Mouse (Mus musculus) frontal cortex, postnatal 36 days (tissue): ENCODE data around the gene Foxn4.
A peak's percentile ranks its signal among the peaks of the same experiment; 100 is the strongest.

Source experiments
- DNase-seq, 2 experiments: peaks; one replicate each; pipeline ENCODE4 v3.0.0; 2022; ENCODE audit warnings: low spot score in 2 of 2

The Foxn4 gene

DNA sequence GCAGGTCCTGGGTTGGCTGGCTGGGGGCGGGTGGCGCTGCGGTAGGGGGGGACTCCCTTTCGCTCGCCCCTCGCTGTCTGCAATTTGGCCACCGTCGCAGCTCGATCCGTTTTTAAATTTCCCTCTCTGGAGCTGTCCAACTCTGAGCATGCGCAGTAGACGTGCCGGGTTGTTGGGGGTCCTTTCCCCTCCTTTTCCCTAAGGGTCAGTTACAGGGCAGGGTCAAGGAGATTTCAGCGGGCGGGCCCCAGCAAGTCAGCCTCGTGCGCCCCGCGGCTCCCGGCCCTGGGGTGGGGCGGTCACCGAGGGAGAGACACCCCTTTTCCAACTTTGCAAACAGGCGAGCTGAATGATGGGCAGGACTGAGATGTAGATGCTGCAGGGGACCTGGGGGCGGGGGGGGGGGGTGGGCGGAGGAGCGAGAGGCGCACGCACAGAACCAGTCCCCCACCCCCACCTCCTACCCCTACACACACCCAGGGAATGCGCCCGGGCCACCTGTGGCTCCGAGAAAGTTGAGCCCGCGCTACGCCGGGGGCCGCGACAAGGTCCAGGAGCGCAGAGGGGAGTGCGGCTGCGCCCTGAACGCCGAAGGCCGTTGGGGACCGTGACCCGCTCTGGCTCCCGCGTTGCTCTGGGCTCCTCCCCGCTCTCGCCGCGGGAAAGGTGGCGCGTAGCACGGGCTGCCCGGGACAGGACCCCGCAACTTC is at the start of gene Foxn4:
Gene Foxn4 (minus strand): TSS at position 115 of the 710 bp plus-strand sequence.
- DNase-seq: no peak

DNA sequence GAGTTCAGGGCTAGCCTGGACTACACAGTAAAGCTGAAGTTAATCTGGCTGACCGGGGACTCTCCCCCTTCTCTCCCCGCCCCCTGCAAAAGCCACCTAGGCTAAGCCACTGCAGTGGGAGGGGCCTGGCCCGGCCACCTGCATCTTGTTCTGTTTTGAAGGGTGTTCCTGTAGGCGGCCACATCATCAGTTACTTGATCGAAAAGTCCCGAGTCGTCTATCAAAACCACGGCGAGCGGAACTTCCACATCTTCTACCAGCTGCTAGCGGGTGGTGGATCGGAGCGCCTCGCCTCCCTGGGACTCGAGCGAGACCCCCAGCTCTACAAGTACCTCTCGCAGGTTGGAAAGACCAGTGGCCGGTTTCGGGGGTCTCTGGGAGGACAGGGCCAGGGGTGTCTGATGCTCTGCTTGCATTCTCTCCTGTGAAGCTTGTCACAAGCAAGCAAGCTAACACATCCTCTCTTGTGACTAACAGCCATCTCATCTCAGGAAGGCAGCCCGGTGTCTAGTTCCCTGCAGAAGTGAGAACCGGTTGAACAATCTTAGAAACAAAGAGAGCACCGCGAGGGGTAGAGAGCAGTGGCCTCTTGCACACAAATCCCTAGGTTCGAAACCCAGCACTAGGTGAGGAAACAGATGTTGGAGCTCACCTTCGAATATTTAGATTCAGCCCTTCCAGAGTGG is 49.6 kb upstream of the Foxn4 start:
- no peak for DNase-seq

DNA sequence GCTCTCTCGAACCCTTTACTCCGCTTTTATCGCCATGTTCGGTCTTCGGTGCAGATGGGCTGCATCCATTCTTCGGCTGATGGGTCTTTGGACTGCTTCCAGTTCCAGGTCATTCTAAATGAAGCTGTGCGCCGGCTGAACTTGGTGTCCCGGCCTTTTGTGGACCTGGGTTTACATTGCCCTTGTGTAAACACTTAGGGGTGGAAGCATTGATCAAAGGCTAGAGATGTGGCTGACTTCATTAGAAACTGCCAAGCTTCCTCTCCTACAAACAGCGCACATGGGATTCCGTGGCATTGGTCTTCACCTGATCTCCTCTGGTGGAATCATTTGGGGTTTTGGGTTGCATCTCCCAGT is 36.1 kb upstream of the Foxn4 start:
- DNase-seq: no peak

DNA sequence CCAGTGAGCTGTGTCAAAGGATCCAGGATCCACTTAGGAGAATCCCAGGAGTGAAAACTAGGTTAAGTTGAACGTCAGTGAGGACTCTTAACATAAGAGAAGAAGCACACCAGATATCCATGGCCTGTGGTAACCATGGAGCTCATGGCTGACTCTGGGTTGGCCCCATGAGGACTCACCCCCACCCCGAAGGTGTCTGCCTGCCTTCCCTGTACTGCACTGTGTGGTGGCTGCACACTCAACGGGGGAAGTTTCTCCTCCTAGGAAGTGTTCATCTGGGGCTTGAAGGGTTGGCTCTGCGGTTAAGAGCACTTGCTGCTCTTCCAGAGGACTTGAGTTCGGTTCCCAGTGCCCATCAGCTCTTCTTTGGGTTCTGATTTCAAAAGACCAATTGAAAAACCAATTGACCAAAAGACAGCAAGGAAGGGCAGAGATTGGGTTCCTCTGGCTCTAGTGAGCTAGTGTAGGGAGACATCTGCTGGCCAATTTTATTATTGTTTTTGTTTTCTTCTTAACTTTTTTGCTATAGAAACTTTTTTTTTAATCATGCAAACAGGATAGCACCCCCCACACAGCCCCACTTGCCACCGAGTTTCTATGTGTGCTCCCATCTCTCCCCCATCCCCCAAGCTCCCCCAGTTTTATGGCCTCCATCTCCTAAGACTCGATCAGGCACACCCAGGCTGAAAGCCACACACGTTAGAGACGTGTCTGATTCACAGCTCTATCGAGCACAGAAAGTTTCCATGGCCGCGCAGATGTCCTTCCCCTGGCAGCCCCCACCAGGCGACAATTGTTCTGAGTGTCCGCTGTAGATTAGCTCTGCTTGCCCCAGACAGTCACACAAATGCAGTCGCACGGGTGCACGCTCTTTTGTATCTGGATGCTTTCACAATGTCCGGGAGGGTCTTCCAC is 35.4 kb upstream of the Foxn4 start:
- DNase-seq: no peak

DNA sequence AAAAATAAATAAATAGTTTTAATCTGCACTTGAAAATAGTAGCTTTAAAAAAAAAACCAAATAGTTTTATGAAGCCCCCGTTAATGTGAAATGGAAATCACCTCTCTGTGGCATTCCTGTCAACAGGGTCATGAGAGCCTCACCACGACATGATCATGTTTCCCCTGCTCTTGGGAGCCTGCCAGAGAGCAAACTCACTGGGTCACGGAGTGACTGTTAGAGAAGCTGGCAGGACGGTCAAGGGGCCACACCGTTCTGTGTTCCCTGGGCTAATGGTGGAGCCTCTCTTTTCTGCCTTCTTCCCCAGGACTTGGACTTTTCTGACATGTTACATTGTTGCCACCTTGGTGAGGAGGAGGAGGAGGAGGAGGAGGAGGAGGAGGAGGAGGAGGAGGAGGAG is 32.9 kb upstream of the Foxn4 start:
- DNase-seq: no peak

DNA sequence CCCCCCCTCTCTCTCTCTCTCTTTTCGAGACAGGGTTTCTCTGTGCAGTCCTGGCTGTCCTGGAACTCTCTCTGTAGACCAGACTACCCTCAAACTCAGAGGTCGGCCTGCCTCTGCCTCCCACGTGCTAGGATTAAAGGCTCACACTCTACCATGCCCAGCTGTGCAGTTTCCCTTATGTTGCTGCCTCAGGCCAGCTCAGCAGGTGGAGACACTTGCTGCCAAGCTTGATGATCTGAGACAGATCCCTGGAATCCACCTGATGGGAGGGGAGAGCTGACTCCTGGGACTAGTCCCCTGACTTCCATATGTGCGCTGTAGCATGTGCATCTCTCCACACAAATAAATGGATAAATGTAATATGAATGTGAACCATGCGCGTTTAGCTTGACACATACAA is 29.6 kb upstream of the Foxn4 start:
- DNase-seq: no peak

DNA sequence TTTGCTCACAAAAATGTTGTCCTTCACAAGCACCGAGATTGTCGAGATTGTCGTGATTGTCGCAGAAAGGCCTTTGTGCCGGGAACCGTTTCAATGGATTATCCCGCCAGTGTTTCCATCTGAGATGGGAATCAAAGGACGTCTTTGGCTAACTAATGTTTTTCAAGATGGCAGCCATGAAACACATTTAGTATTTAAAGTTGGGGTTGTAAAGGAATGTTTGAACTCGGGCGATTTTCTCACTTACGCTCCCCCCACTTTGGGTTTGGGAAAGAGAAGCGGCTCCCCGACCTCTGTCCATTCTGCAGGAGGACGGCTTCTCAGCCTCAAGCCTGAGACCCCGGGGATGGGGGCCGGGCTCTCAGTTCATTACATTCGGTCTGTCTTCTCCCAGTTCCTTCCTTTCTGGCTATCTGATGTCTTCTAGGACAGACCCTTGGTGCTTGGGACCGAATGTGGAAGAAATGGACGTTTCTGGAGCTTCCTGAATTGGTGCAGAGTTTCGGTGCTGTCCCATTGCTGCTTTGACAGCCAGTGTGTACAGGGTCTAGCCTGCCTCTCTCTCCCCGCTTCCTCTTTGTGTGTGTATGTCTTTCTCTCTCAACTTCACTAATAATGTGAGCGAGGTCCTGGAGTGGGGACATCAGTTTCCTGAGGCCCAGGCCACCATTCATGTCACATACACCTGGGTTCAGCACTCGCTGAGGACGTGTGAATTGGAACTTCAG is 26.4 kb upstream of the Foxn4 start:
- DNase-seq: no peak

DNA sequence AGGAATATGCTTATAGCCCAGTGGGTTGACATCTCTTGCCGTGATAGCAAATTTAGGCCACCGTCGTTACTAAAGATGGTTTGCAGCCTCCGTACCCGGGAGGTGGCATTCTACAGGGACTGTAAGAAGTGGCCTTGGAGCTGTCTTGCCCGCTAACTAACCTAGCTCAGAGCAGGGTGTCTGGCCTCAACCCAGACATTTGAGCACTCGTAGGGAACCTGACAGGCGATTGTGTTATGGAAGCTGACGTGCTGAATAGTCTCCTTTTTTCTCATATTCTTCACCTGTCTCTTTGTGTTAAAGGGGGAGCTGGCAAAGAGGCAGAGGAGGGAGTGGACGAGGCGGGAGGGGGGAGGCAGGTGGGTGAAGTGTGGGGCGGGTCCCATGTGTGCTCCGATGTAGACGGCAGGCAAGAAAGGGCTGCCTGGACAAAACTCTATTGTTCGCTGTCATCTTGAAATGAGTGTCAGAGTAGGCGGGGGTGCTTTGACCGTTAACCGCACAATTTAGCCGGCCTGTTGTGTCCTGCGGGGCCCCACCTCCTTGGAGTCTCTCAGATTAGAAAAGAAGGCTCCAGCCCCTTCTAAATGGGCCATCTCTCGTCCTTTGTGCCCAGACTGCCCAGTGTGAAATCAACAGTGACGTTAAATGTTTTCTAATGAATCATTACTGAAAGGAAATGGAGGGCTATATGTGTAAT is 25.7 kb upstream of the Foxn4 start:
- DNase-seq: no peak

DNA sequence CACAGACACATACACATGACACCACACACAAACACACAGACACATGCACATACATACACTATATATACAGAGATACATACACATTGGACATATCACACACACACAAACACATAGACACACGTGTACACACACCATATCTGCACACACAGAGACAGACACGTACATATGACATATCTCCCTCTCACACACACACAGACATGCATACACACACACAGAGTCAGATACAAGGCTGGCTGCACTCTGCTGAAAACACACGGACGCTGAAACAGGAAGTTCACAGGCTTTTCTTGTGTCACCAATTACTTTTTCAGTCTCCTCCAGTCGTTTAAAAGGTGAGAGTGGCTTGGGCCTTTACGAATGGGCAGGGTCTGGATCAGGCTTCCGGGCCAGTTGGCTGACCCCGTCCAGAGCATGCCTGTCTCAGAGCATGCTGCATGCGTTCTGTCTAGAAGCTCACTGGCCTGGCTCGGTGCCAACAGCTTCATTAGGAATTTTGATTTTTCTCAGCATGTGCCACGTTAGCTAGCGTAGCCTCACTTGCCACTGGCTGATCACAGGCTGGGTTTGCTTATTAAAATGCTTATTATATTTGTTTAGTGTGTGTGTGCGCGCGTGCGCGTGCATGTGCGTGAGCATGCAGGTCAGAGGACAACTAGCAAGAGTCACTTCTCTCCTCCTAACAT is 24.7 kb upstream of the Foxn4 start:
- no peak for DNase-seq

DNA sequence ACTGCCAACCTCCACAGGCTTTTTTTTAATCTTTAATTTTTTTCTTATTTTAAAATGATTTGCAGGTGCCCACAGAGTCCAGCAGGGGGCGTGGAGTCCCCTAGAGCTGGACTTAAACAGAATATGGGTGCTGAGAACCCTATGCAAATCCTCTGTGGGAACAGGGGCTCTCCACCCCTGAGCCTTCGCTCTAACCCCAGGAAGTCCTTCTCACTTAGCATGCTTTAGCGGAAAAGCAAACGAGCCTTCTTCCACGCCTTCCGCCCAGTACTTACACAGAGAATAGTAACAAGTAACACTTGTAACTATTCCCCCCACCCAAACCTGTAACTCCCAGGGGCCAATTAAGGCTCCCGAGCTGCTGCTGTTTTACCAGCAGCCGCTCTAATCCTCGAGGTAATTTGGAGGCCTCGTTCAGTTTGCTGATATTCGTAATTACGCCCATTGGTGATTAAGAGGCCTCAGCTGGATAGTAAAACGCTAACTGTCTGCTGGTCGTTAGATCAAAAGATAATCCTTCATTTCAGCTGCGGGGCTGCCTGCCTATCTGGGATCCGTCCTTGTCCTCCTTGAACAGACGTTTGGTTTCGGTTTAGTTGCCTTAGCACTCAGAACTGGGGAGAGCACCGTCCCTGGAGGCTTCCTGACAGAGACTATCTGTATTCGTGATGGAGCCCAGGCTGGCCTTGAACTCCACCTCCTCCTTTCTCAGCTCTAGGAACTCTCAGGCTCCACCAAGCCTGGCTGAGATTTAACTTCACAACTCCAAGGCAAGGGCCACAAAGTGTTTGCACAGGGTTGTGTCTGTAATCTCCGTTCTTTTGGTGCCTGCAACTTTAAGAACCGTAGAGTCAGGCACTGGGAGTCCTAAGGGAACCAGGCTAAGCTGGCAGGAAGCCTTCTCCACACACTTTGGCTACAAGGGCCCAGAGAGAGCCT is 23.4 kb upstream of the Foxn4 start:
- DNase-seq: no peak

DNA sequence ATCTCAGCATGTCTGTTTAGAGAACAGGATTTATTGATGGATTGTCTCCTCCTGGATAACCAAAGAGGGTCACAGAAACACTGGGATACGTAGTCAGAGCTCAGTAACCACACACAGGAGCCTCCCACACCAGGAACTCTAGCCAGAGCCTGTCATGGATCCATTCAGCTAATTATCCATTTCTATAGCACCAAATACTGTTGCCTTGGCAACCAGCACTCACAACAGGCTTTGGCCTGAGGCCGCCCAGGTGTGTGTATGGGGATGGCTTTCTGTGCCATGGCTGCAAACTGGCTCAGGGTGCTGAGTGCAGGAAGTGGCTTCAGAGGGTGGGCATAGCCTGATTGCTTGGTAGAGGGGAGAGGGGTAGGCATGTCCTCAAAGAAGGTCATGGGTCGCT is 16.4 kb upstream of the Foxn4 start:
- DNase-seq: no peak

DNA sequence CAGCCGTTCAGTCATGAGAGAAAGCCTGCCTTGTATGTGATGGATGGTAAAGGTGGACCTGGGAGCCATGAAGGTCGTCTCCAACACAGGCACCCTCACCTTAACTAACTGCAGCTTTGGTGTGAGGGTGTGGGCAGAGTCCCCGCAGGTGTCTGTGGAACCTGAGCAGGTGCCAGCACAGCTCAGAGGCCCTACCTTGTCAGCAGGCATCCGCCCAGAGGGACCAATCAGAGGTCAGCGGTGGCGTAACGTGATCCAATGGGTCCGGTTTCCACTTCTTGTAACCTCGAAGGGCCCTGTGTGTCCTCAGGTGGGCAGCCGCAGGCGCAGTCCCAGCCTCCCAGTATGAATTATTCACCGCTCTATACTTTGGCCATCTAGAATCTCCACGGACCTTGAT is 15.3 kb upstream of the Foxn4 start, which contains the start of gene Myo1h:
Gene Myo1h (plus strand): TSS at position 293 of the 400 bp plus-strand sequence.
- no peak for DNase-seq

DNA sequence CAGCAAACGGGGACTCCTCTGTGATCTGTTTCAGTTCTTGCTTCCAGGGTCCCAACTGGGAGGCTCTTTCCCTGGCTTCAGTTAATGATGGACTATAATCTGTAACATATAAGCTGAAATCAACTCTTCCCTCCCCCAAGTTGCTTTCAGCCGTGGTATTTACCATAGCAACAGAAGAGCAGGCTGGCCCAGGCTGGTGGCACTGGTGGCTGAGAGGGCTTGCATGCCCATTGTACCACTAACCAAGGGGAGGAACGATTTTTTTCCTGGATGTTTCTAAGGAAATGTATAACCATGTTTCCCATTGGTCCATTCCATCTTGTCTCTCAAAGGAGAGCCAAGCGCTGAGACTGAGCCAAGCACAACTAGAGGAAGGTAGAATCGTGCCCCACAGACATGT is 14.8 kb upstream of the Foxn4 start:
- no peak for DNase-seq

DNA sequence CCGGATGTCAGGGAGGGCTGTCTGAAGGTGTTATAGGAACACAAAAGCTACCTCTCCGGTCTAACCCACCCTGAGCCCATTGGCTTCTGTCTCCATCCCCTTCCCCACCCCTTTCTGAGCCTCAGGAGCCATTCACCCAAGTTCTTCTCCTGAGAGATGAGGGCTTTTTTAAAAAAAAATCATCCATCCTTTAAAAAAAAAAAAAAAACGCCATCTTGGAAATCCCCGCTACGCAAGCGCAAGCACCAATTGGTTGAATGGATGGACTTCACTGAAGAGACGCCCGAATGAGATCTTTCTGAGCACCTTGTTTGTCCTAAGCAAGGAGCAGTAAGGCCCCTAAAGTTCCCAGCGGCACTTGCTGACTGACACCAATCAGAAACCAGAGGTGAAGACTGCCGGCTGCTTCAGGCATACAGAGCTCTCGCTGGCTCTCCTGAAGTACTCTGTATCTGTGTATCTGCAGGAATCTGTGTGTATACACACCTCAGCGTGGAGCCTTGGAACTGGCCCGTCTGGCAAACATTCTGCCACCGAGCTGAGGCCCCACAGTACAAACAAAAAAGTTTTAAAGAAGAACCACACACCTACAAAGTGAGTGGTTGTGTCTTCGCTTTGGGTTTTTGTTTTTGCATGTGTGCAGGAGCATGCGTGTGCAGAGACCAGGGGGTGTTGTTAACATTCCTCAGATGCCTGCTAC is 13.4 kb upstream of the Foxn4 start:
- DNase-seq: no peak

DNA sequence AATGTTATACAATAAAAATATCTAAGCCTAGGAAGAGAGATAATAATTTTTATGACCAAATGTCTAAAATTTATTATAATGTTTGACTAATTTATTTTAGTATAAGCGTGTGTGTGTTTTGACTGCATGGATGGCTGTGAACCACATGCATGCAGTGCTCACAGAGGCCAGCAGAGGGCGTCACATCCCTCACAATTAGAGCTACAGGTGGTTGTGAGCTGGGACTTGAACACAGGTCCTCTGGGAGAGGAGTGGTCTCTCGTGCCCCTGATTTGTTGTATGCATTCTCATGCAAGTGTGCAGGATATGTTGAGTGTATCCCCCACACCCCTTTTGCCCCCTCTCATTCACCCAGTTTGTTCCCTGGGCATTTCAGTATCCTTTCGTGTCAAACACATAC is 12.5 kb upstream of the Foxn4 start:
- DNase-seq: no peak

DNA sequence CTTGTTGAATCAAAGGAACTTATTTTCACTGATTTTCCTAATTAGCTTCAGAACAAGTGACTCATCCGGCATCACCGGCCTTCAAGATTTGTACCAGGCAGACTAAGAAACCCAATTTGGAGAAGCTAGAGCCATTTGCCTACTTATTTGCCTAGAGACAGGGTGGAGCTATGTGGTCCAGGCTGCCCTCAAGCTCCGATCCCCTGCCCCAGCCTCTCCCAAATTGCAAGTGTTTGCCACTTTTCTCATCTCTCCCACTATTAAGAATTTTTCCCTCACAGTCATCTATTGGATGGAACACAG is 11.7 kb upstream of the Foxn4 start:
- peak in 1 of 2 experiments; percentile 18 for DNase-seq

DNA sequence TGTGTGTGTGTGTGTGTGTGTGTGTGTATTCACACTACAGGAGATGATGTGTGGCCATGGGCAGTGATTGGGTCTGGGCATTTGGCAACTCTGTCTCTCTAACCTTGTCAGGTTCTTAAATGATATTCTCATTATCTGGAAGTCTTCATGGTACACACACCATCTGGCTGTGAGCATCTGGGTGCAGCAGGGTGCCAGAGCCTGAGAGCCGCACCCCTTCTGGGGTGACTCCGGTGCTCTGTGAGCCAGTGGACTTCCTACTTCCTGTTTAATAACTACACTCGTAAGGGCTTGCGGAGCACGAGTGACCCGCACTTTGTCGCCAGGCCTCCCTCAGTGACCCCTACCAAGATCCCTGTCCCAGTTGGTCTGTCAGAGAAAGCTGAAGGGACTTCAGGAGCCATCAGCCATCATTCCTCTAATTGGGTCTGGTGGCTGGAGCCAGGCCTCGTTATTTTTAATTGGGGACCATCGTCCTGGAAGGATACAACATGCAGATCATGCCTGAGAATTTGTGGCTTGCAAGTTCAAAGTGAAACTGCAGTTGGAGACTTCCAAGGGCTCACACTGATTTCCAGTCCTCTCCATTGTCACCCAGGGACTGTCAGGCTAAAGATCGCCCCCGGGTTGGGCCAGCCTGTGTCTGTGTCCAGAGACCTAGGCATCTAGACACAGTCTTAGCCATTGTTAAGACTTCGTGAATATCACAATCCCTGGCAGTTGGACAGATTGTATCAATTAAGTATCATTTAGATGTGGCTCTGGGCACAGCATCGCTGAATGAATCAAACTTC is 11.2 kb upstream of the Foxn4 start:
- peak in 1 of 2 experiments; percentile 46 for DNase-seq

DNA sequence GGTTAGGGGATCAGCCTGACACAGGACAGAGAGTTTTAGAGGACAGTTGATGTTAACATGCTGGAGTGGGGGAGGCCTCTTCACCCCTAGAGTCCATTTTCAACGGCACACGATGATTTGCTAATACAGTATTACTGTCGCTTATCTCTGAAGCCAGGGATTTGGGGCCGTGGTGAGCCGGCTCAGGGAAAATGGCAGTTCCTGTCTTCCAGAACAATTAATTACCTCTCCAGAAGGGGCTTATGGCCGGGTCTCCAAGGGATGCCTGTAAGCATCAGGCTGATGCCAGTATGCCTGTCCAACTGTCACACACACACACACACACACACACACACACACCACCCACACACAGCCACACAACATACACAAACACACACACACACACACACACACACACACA is 8.7 kb upstream of the Foxn4 start:
- DNase-seq: no peak
